Comparison of ENCODE assay signal across 8 mouse cellular contexts in the genomic region with DNA sequence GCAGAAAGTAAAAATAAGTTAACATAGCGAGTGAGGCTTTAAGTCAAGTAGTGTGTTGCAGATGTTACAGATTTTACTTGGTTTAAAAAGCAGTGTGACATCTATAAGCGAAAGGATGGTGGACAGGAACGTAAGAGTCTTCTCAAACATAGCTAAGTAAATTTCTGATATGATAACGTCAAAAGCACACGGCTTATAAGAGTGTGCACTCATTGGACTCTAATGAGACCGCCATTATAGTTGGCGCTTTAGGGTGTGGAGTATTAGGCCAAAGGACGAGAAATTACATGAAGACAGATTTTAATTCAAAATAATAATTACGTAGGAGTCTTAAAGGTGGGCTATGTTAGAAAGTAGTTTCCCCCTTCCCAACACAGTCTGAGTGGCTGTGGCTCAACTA. TPM values are rescaled to one million over a fixed set of nuclear protein-coding genes. Genes with fewer than 3 reads are reported as not detected.
DNase-seq lines count a peak whose midpoint lies in the region; ATAC-seq and TF ChIP-seq lines count a peak whose summit lies in the region.

No protein-coding gene starts in this region.

- ATAC-seq in heart, embryonic 16.5 days (replicated peaks; ENCODE audit: extremely low read depth, insufficient read depth, low FRiP score): no peak
- no peak; the same call in 1 of the 2 replicates for ATAC-seq in hindbrain, embryonic 11.5 days (ENCODE audit: low FRiP score)
- 0 out of 2 replicates have a peak, but pooled peaks have one; percentile 5 for ATAC-seq in megakaryocyte, adult 5-6 weeks (ENCODE audit: poor library complexity, severe bottlenecking)

- peak overlapping the region; percentile 92 for H3K4me3 ChIP-seq in heart, embryonic 16.5 days (ENCODE audit: low read length)
- peak overlapping the region; percentile 95 for H3K4me3 ChIP-seq in bone marrow, adult 2 months (replicated peaks; ENCODE audit: control insufficient read depth, low read depth, low read length)
- H3K4me3 ChIP-seq in hindbrain, embryonic 11.5 days (ENCODE audit: low read depth, low read length): peak overlapping the region; percentile 97

- intact Hi-C loops in heart, postnatal 10 days (cut with DNase I): no loop called here

- DNase-seq in heart, postnatal 10 days: no peak
- no peak for DNase-seq in hindbrain, embryonic 11.5 days (ENCODE audit: low spot score)
- DNase-seq in thymus, postnatal 0 days (ENCODE audit: low spot score): no peak
- no peak for DNase-seq in ovary, postnatal 36 days (ENCODE audit: low spot score)
- no peak for DNase-seq in spleen, postnatal 14 days (ENCODE audit: low spot score in 2 of 2)

- no peak overlapping the region for H3K27ac ChIP-seq in heart, embryonic 16.5 days (ENCODE audit: low read length)
- H3K27ac ChIP-seq in bone marrow, adult 2 months (ENCODE audit: control insufficient read depth, insufficient read depth, low read depth, low read length, poor library complexity): no peak overlapping the region
- no peak overlapping the region for H3K27ac ChIP-seq in hindbrain, embryonic 11.5 days (ENCODE audit: low read depth, low read length)

- no peak for TF ChIP-seq CTCF in bone marrow, adult 2 months (IDR thresholded peaks at IDR 0.05; ENCODE audit: control insufficient read depth, insufficient read depth, low read length)

- peaks cover 9% of the 10 kb centered on the region for H3K4me1 ChIP-seq in heart, embryonic 16.5 days (ENCODE audit: control insufficient read depth, insufficient read depth, low read length)
- H3K4me1 ChIP-seq in bone marrow, adult 2 months (ENCODE audit: control insufficient read depth, insufficient read depth, low read length): no peaks in the 10 kb centered on the region; the same call in 1 of the 2 replicates
- 0 out of 2 replicates have a peak, but pooled peaks cover 2% of the 10 kb centered on the region for H3K4me1 ChIP-seq in hindbrain, embryonic 11.5 days (replicated peaks; ENCODE audit: control insufficient read depth, insufficient read depth, low read length)

- peak overlapping the region; percentile 90 for H3K9ac ChIP-seq in heart, embryonic 16.5 days (ENCODE audit: low read length)
- H3K9ac ChIP-seq in hindbrain, embryonic 11.5 days (ENCODE audit: low read depth, low read length): peak overlapping the region; percentile 95; the same call in 1 of the 2 replicates

- no peaks in the 10 kb centered on the region for H3K36me3 ChIP-seq in heart, embryonic 16.5 days (ENCODE audit: control insufficient read depth, insufficient read depth)
- H3K36me3 ChIP-seq in hindbrain, embryonic 11.5 days (ENCODE audit: control insufficient read depth, insufficient read depth, low read length): no peaks in the 10 kb centered on the region

- TF ChIP-seq POLR2A in bone marrow, adult 2 months (IDR thresholded peaks at IDR 0.05; ENCODE audit: borderline replicate concordance, control insufficient read depth, low read depth, low read length): no peak

- 38% methylated on average over 9 of the region's 9 CpGs for WGBS in heart, embryonic 16.5 days
- WGBS in bone marrow, adult 2 months: 37% methylated on average over 9 of the region's 9 CpGs
- WGBS in hindbrain, embryonic 11.5 days: 53% methylated on average over 9 of the region's 9 CpGs

- peaks cover 5% of the 10 kb centered on the region for H3K27me3 ChIP-seq in heart, embryonic 16.5 days (ENCODE audit: control insufficient read depth, insufficient read depth, low read length)
- H3K27me3 ChIP-seq in hindbrain, embryonic 11.5 days (ENCODE audit: control insufficient read depth, insufficient read depth, low read length): no peaks in the 10 kb centered on the region

- peak overlapping the region; percentile 81 for H3K4me2 ChIP-seq in heart, embryonic 16.5 days (ENCODE audit: low read depth, low read length)
- peak overlapping the region; percentile 86 for H3K4me2 ChIP-seq in hindbrain, embryonic 11.5 days (replicated peaks; ENCODE audit: low read depth, low read length)

- H3K9me3 ChIP-seq in heart, embryonic 16.5 days (replicated peaks; ENCODE audit: control insufficient read depth, low read length): no peaks in the 10 kb centered on the region
- no peaks in the 10 kb centered on the region for H3K9me3 ChIP-seq in hindbrain, embryonic 11.5 days (ENCODE audit: control insufficient read depth, low read length)

RNA-seq across cellular contexts. Expression of a gene that starts 0.4 kb away (rescaled TPM):
- polyA plus RNA-seq in heart, embryonic 16.5 days (2015; fragmentation: Nextera tagmentation; extraction: Ambion mirVana): 26.1 and 28.4 TPM in 2 replicates
- total RNA-seq in heart, postnatal 10 days (2021): 10 to 100 TPM; 20.5 to 23.8 TPM
- polyA plus RNA-seq in bone marrow, adult 2 months (2011; ENCODE audit: insufficient read depth, insufficient read length, low replicate concordance, missing spikeins): 5.1 and 8.8 TPM in 2 replicates
- 42.6 and 45.9 TPM in 2 replicates for polyA plus RNA-seq in hindbrain, embryonic 11.5 days (2014; fragmentation: Nextera tagmentation; extraction: Ambion mirVana)
- total RNA-seq in megakaryocyte, adult 5-6 weeks (2015): 6.8 and 8.3 TPM in 2 replicates
- 8.4 and 21.0 TPM in 2 replicates for total RNA-seq in megakaryocyte, adult 5-6 weeks (2017)
- polyA plus RNA-seq in thymus, postnatal 0 days (2015; fragmentation: Nextera tagmentation; extraction: Ambion mirVana): 34.4 and 39.4 TPM in 2 replicates

RNA-seq across cellular contexts. Expression of a gene that starts 1.1 kb away (rescaled TPM):
- polyA plus RNA-seq in heart, embryonic 16.5 days (2015; fragmentation: Nextera tagmentation; extraction: Ambion mirVana): 86.3 and 99.3 TPM in 2 replicates
- 10 to 100 TPM; 22.9 to 24.2 TPM for total RNA-seq in heart, postnatal 10 days (2021)
- polyA plus RNA-seq in bone marrow, adult 2 months (2011; ENCODE audit: insufficient read depth, insufficient read length, low replicate concordance, missing spikeins): 0.59 and 1.6 TPM in 2 replicates
- 2.2 and 2.5 TPM in 2 replicates for polyA plus RNA-seq in hindbrain, embryonic 11.5 days (2014; fragmentation: Nextera tagmentation; extraction: Ambion mirVana)
- total RNA-seq in megakaryocyte, adult 5-6 weeks (2015): not detected in 2 replicates
- 0.08 TPM in 1 of 2 replicates, not detected in the other for total RNA-seq in megakaryocyte, adult 5-6 weeks (2017)
- 1.5 and 1.8 TPM in 2 replicates for polyA plus RNA-seq in thymus, postnatal 0 days (2015; fragmentation: Nextera tagmentation; extraction: Ambion mirVana)

RNA-seq across cellular contexts. Expression of a gene that starts 20.2 kb away (rescaled TPM):
- 0.02 TPM in 1 of 2 replicates, not detected in the other for polyA plus RNA-seq in heart, embryonic 16.5 days (2015; fragmentation: Nextera tagmentation; extraction: Ambion mirVana)
- not detected for total RNA-seq in heart, postnatal 10 days (2021)
- not detected in 2 replicates for polyA plus RNA-seq in bone marrow, adult 2 months (2011; ENCODE audit: insufficient read depth, insufficient read length, low replicate concordance, missing spikeins)
- polyA plus RNA-seq in hindbrain, embryonic 11.5 days (2014; fragmentation: Nextera tagmentation; extraction: Ambion mirVana): not detected in 2 replicates
- not detected in 2 replicates for total RNA-seq in megakaryocyte, adult 5-6 weeks (2015)
- not detected in 2 replicates for total RNA-seq in megakaryocyte, adult 5-6 weeks (2017)
- polyA plus RNA-seq in thymus, postnatal 0 days (2015; fragmentation: Nextera tagmentation; extraction: Ambion mirVana): 0.03 and 0.04 TPM in 2 replicates

Comparison
In these comparisons a context has a peak if more than half of its experiments do, and no peak if none do; other contexts are left out.
1. RNA of a gene that starts 1.1 kb away (polyA plus RNA-seq): 86.3 to 99.3 TPM in heart, embryonic 16.5 days; 2.2 to 2.5 TPM in hindbrain, embryonic 11.5 days, 1.5 to 1.8 TPM in thymus, postnatal 0 days and 0.59 to 1.6 TPM in bone marrow, adult 2 months; every median in the first group is over 10 times any median in the second.
2. Peak in every context shown above with its lines, with median percentiles within 50 percentile points of each other: H3K4me3 ChIP-seq.